Mouse (Mus musculus): ENCODE data around the gene Bcl2l11.

Gene Bcl2l11

DNA sequence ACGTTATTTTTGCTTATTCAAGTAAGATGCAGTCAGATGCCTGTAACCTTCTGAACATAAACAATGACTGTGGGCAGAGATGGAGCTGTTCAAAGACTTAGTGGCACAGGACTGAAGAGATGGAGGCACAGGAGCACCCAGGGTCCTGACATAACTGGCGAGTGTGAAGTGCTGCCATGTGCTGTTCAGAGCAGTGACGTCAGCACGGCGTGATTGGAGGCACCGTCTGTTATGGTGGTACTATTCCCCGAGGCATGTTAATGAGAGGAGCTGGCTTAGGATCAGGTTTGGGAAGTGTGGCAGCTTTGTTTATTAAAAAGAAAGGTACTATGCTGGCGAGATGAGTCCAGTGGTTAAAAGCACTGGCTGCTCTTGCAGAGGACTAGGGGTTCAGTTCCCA, 13.1 kb downstream of the Bcl2l11 start:
- DNase-seq (ENCODE audit: low spot score in 2 of 2): no peak

DNA sequence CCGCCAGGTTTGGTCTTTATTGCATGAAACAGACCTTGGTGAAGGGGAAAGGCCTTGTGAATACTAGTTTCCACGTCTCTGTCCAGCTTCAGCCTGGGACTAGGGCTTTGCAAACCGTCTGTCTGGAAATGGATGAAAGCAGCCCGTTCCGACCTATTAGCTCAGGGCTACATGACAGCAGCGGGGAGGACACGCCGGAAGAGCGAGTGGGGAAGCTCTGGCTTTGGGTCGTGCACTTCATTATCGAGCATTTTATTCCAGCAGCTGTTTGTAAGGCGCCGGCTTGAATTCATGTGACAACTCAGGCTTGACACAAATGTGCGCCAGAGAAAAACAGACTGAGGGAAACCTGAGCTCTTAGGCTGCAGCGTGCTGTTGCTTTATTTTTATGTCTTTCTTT, 13.9 kb downstream of the Bcl2l11 start:
- no peak for DNase-seq (ENCODE audit: low spot score in 2 of 2)

DNA sequence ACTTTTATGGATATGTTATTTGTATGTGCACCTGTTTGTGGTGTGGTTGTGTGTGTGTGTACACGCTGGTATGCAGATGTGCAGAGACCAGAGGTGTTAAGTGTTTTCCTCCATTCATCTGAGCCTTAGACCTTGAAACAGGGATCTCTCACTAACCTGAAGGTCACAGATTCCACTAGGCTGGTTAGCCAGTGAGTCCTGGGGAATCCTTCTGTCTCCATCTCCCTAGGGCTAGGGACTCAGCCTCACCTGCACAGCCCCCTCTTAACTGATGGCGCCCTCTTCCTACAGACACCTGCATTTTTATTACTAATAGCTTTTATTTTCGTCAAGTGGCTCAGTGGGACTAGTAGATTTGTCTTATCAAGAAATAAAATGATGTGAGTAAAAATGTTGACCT, 14.3 kb downstream of the Bcl2l11 start:
- DNase-seq (ENCODE audit: low spot score in 2 of 2): no peak

DNA sequence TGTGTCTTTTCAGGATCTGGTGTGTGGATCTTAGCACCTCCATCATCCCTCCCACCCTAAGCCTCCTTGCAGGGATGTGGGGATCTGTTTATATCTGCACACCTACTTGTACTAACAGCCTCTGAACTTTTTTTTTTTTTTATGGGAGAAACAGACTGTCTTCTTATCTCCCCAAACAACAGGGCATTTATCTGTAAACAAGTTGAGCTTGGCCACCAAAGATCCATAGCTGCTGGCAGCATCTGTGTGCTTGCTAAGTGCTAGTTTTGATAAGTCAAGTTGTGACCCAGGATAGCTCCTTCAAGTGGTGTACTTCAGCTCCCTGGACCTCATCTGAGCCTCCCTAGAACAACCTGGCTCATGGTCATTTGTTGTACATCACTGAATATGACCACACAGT, 18.2 kb downstream of the Bcl2l11 start:
- DNase-seq (ENCODE audit: low spot score in 2 of 2): no peak

DNA sequence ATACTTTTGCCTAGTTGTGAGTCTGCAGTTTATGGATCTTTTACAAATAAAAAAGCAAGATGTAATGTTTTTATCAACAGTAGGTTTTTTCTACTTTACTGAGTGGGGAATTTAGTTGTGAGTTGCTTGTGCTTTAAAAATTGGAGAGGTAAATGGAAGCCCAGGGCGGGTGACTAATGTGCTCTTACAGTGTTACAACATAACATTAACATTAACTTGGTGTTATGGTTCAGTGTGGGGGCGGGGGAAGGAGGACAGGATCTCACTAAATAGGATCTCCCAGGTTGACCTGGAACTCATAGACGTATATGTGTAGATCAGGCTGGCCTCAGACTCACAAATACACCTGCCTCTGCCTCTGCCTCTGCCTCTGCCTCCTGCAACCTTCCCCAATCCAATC, 19.6 kb downstream of the Bcl2l11 start:
- DNase-seq (ENCODE audit: low spot score in 2 of 2): no peak

DNA sequence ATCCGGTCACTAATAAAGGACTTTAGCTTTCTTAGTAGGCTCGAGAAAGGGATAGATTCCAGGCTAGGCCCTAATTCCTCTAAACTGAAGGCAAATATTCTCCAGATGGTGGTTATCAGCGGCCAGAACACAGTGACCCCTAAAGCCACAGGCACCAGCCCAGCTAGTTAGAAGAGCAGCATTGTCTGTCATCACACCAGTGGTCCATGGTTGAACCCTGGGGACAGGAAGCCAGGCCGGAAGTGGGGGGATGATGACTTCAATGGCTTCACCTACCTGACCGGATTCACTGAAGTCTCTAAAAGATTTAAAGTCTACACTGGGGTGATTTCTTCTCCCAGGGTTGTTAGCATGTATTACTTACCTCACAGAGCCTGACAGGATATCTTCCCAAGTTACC, 23.8 kb downstream of the Bcl2l11 start:
- no peak for DNase-seq (ENCODE audit: low spot score in 2 of 2)

DNA sequence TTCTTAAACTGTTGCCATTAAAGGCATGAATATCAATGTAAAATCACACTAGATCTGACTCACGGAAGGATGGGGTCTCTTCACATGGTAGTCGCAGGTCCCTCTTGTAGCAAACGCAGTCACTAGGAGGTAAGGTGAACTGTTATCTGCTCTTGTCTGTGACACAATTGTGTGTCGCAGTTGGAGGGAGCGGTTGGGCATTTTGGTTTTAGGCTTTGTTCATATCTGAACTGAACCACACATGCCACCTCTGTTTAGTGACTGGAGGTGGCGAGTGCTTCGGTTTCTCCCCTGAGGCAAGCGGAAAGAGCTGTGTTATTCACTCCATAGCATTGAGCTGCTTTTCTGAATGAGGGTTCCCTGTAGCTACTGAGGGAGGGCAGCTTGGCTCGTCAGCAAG, 26.4 kb downstream of the Bcl2l11 start:
- DNase-seq (ENCODE audit: low spot score in 2 of 2): no peak

DNA sequence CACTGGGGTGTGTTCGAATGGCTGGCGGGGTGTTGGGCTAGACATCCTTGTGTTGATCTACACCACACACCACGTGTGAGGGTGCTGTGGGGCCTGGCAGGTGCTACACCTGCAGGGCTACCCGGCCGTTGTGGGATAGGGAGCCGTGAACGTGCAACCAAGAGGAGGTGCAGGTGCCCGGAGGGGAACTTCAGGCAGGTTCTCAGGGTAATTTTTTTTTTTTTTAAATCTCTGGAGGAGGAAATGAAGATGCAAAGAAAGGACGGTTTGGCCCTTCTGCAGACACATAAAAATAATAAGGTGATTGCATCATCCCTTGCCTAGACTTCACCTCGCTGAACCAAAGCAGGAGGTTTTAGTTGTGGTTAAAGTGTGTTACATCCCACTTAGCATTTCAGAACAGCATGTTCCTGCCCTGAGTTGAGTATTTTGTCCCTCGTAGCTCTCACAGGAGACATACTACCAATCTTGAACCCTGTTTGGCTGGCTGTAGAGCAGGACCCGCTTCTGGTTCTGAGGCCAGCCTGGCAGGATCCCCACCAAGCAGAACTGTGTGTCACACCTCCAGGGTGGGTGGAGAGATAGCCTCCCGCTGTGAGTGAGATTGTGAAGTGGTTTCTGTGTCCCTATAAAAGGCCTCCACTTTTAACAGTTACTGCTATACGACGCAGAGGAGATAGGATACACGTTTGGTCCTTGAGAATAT, 27.2 kb downstream of the Bcl2l11 start:
- DNase-seq (ENCODE audit: low spot score in 2 of 2): no peak

DNA sequence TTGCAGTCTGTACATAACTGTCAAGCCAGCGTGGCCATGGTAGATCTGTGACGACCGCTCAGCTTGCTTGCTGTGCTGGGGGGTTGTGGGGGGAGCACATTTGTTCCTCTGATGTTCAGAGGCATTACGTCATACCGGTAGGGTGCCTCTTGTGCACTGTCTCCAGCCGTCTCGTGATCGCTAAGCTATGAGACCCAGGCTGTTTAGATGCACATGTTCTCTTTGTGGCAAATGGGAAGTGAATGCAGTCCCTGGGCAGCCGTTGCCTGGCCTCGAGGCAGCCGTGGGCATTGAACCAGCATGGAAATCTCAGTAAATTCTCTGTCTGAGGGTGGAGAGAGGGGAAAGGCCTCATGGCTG, 27.7 kb downstream of the Bcl2l11 start:
- DNase-seq (ENCODE audit: low spot score in 2 of 2): no peak

DNA sequence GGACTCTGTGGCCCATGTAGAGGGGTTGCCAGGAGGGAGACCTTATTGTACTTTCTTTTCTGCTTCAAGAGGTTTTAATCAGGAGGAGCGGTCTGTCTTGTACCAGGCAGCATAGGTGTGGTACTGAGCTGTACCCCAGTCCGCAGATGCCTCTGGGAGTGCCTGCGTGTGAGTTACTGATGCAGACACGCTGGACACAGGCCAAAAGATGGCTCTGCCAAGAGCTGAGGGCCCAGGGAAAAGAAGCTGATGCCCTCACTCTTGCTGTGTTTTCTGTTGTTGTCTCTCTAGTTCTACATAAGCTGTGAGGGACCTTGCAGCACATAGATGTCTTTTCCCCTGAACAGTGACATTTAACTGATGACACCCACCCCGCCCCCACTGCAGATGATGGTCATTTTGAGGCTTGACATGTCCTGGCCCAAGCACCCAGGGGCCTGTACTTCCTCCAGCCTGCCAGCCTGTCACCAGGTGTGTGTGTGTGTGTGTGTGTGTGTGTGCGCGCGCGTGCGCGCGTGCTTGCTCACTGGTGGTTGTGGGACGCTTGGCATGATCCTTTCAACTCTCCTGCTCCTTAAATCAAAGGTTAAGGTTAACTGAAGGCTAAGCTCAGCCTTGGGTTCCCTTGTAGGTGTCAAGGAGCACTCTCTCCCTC, 29.7 kb downstream of the Bcl2l11 start:
- peak in 1 of 2 experiments; percentile 50 for DNase-seq (ENCODE audit: low spot score in 2 of 2)

DNA sequence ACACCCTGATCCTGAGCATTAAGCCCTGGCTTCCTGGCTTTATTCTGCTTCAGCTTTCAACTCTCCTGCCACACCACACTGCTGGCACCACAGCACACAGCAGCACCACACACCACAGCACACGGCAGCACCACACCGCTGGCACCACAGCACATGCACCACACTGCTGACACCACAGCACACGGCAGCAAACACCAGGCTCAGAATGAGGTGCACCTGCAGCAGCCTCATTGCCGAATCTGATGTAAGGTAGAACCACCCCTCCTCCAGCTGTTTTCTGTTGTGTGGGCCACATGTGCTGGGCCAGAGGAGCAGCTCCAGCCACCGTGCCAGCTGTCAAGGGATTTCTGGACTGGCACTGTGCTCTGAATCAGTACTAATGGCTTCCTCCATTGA, 30.2 kb downstream of the Bcl2l11 start:
- DNase-seq (ENCODE audit: low spot score in 2 of 2): no peak

DNA sequence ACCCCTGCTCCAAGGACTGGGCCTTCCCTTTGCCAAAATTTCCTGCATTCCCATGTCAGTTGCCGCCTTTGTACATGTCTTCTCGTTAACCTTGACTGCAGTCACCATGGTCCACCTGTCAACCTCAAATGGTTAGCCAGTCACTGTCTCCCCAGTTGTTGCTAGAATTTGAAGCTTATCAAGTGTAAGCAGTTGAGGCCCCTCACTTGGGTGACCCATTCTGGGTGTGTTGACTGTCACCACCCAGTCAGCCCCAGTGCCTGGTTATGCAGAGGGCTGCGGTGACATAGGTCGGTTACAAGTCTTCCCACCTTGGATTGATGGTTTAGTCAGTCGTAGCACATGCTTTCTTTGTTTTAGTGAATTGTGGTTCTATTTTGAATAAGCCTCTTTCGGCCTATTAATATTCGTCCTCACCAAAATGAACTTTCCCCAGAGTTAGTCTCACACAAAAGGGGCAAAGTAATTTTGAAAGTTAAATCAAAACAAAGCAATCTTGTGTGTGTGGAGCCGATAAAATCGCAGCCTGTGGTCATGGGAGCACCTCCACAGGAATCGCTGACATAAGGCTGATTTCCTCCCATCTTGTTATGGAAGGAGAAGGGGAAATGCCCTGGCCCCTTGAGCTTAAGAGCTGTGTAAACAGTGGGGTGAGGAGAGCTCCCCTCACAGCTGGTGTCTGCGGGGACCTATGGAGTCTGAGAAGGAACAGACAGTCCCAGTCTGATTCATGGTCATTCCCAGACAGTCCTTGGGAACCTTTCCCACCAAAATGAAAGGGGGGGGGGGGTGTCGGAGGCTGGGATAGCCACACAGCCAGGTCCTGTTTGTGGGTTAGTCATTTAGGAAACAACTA, 30.9 kb downstream of the Bcl2l11 start:
- no peak for DNase-seq (ENCODE audit: low spot score in 2 of 2)

DNA sequence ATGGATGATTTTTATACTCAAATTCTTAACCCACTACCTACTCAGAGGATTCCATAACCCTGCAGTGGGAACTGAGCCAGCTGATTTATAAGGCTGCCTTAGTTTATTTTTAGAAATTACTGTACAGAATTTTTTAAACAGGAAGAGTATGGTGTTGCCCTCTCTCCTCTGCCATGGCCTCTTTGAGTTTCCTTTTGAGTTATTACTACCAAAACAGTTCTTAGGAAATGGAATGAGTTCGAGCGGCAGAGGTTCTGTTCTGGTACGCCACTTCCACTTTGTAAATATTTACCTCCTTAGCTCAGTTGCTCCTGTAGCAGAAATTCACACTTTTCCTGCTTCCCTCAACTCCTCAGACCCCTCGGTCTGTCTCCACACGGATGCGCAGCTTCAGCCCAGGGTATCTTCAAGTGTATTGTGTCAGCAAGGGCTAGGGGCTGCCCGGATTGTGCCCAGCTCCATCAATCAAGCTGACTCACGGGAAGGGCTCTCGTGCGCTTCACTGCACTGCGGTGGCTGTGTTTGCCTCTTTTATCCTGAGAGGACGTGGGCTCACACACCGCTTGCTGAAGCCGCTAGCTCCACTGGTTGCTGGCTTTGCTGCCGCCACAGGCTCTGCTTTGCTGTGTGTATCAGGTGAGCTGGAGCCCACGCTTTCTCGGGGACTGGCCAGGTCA, 33.0 kb downstream of the Bcl2l11 start:
- no peak for DNase-seq (ENCODE audit: low spot score in 2 of 2)

DNA sequence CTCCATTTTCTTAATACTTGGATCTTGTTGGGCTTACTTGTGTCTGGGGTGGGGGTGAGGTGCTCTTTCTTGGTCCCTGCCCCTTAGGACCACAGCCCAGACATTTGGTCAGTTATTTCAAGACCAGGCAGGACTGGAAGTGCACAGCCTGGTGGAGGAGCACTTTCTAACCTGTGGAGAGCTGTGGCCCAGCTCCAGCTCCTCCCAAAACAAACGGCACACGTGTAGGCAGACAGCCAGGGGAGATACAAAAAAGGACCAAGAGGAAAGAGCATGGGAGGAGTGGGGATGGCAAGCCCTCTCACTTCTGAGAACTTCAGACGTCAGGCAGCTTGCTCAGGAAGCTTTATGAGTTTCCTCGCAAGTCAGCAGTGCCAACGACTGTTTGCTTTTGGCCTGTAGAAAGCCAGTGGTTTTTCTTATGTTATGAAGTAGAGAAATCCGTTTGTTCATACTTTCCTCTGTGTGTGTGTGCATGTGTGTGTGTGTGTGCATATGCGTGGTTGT, 33.8 kb downstream of the Bcl2l11 start:
- DNase-seq (ENCODE audit: low spot score in 2 of 2): no peak

DNA sequence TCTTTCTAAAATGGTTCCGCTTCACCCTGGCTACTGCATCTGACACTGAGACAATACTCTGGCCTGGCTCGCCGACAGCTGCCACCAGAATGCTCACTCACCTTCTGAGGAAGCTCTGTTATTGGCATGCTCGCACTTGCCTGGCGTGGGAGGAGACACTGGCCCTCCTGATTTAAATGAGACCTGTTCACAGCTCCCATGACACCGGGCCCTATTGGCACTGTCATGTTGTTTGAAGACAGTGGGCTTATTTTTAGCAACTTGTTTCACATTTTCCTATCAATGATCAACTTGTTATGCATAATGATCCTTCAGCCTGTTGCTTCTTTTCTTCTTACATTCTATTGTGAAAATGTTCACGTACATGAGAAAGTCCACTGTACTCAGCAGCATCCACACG, 37.3 kb downstream of the Bcl2l11 start:
- DNase-seq (ENCODE audit: low spot score in 2 of 2): no peak

DNA sequence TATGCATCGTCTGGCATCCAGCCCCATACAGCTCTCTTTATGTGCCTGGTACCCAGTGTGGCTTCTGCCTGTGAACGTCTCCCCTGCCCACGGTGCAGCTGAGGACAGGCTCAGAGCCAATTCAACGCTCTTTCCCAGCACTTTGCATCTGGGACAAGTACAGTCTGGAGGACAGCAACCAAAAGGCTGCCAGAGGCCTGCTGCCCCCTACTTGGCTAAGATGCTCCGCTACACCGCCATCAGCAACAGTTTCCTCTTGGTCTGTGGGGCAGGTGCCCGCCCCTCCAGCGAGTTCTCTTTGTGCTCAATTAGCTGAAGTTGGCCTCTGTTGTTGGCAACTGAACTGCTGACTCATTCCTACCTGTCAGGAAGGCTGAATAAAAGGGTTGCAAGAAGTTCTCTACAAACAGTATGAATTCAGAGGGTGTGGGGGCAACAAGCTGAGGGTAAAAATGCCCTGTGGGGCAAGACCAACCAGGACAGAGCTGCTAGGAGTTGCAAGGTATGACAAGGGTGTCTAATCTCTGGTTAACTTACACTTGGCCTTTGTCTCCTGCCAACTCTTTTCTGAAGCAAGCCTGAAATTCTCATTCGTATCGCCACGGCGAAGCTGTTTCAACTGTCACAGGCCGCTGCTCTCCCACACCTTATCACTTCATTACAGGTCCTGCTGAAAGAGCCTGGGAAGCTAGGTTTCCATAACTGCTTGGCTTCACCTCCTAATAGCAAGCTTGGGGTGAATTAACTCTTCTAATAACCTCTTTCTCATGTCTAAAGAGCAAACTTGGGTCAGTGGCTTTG, 41.0 kb downstream of the Bcl2l11 start:
- peak in 1 of 2 experiments; percentile 43 for DNase-seq (ENCODE audit: low spot score in 2 of 2)

DNA sequence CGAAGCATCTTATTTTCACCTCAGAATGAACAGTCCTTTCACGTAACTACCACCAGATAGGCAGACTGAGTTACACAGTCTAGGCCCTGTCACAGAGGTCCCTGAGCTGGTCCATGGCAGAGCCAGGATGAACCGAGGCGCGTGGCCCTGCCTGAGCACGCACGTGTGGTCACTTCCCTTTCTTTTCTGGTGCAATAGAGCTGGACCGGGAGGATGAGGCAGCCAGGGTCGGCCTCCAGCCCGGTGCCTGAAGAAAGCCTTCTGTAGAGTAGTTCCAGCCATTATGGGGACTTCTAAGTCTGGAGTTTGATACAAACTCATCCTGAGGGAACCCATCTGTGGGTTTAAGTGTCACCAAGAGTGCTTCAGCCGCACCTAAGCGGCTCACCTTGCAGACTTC, 42.1 kb downstream of the Bcl2l11 start:
- no peak for DNase-seq (ENCODE audit: low spot score in 2 of 2)

DNA sequence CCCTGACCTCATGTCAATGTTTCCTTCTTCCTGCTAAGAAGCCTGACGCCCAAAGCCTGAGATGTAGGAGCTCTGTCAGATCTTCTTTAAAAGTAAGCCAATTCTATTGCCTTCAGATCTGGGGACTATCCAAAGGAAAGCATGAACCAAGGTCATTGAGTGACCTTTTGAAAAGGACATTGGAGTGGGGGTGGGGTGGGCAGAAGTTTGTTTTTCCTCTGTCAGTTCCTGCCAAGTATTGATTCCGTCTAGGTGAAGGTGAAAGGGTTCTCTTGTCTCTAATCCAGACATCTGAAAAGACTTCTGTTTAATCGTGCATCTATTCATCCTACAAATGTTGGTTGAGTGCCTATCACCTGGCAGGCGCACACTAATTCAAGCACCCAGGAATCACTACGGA, 43.6 kb downstream of the Bcl2l11 start:
- DNase-seq (ENCODE audit: low spot score in 2 of 2): no peak

DNA sequence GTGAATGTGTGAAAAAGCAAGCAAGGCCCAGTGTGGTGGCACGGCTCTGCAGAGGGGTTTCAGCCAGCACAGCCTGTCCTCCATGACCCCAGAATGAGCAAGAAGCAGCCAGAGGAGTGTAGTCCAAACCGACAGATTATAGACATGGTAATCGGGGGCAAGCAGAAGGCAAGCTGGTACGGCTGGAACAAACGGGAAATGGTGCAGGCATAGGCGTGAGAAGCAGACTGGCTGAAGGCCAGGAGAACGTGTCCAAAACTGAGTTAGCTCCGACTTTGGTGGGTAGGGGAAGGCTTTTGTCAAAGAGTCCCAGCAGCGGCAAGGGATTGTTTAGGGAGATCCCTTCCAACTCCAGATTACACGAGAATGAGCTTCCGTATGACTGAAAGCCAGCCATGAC, 44.1 kb downstream of the Bcl2l11 start:
- peak in 1 of 2 experiments; percentile 42 for DNase-seq (ENCODE audit: low spot score in 2 of 2)

DNA sequence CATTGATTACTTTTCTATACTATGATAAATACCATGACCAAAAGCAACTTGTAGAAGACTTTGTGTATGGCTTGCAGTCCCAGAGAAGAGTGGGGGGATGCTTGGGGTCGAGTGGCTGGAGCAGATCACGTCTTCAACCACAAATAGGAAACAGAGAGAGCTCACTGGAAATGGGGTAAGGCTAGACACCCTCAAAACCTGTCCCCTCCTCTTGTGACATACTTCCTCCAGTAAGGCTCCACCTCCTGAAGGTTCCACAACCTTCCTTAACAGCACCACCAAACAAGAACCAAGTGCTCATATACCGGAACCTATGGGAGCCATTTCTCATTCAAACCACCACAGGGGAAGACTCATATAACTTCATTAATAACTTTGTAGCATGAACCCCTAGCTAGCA, 44.8 kb downstream of the Bcl2l11 start:
- no peak for DNase-seq (ENCODE audit: low spot score in 2 of 2)

DNA sequence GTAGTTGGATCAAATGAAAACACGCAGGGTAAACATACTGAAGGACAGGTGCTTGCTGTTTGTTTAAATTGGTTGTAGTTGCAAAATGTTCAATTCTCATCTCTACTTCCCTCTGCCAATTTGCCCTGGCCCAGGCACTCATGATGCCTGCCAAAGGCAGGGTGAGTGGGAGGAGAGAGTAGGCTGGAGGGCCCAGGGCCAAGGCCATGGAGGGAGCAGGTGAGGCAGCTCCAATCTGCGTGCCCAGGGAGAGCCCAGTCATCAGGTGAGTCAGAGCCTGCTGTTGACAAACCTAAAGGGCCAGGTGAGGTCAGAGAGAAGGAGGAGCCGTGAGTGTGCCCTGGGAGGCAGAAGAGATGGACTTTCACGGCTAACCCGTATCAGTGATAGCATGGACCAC, 46.4 kb downstream of the Bcl2l11 start:
- no peak for DNase-seq (ENCODE audit: low spot score in 2 of 2)

Data from cerebellum, postnatal 4 days (tissue).